Mouse (Mus musculus) spleen, postnatal 0 days (tissue): ENCODE results near the gene Atg5. TPM values are rescaled to one million over a fixed set of nuclear protein-coding genes. Genes with fewer than 3 reads are reported as not detected.

Experiments used
- microRNA counts: library from miRNA; unstranded; fragments of <30 nt; microRNA quantifications from one replicate; lab custom pipeline; 2015
- polyA plus RNA-seq: library from polyadenylated mRNA; unstranded; fragments of >200 nt; fragmentation: Nextera tagmentation; extraction: Ambion mirVana; gene quantifications from 2 replicates; pipeline ENCODE4 v1.2.1, GENCODE M21; 2015

The Atg5 gene
- 25.5 and 29.4 TPM in 2 replicates for polyA plus RNA-seq

DNA sequence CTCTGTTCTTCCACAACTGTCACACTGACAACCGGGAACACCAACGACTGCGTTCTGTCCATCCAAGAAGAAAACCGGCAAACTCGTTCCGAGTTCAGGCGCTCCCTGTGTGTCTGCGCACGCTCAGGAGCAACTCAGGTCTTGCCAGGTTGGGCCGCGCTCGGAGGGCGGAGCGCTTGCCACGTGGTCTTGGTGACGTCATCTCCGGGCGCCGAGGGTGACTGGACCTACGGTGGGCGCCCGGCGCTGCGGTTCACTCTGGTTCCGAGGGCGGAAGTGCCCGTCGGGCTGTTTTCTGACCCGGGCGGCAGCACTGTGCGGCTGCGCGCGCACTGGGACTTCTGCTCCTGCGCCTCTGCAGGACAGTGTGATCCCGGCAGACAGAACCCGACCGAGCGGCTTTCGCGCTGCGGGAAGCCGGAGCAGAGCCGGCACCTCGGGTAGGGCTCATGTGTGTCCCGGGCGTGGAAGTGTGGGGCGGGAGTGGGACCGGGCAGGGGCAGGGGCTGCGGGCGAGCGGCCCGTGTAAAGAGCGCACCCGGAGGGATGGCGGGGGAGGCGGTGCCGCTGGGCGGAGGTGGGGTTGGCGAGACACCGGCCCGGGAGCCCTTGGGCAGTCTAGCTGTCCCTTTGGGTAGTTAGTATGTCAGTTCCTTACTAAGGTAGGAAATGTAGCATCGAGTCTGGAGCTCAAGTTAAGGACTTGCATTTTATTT lies at the start of gene Atg5:
Atg5 (plus strand) TSS at position 214 of the 716 bp plus-strand sequence.

MicroRNA genes within 50 kb of the gene (microRNA counts, 519-probe panel; counts per million panel counts)
- microRNA mmu-miR-1929 (lab: Ali Mortazavi, UCI): 88.3 counts per million

Other genes starting within 250 kb of the Atg5 start
- gene Crybg1, start 119.5 kb upstream of the Atg5 start, polyA plus RNA-seq: 1.4 and 2.0 TPM in 2 replicates